Mouse (Mus musculus) lung, postnatal 0 days (tissue): Measurements from ENCODE around the gene Fam3b.

Experiments used
- CTCF ChIP-seq: IDR thresholded peaks from 2 replicates; pipeline ENCODE4 v1.5.1; 2016; ENCODE audit warnings: antibody characterized with exemption, mild to moderate bottlenecking
- EP300 ChIP-seq: IDR thresholded peaks from 2 replicates; pipeline ENCODE4 v1.6.1; 2016; ENCODE audit warnings: antibody characterized with exemption, mild to moderate bottlenecking, control low read depth

- TF ChIP-seq EP300, result no peak
- TF ChIP-seq CTCF, result no peak
Observed at GRCm38 (mm10) chr16:97476524-97476923, 38.1 kb downstream of the Fam3b start.
